Mouse (Mus musculus): ENCODE data around the gene Gm38394. TPM values are rescaled to one million over a fixed set of nuclear protein-coding genes. Genes with fewer than 3 reads are reported as not detected.
"Not testable (repeated sequence)": the region's sequence is repeated elsewhere in the genome, so short reads cannot be mapped to it uniquely, and the experiment has no call there.

Gm38394 gene
- polyA plus RNA-seq, 1 experiment from 2014 or later: 2.7 TPM

DNA sequence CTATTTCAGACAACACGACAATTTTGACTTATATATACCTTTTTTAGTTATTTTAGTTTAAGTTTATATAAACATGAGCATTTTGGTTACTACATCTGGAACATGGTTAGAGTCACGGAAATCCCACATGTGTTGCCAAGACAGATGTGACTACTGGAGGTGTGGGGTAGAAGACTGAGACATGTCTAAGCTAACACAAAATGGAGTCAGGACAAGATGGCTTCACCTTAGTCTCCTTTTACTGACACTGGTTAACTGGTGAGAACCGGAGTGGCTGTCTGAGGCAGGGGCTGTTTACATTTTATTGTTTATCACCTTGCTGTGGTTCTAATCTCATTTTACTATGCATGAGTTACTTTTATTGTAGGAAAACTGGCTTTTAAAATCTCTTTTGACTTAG is 7.5 kb upstream of the Gm38394 start:
- no peaks in the 10 kb centered on the region for H3K27me3 ChIP-seq (ENCODE audit: control insufficient read depth, insufficient read depth, low read length)
- WGBS: 83% methylated on average over 3 of the region's 3 CpGs
- H3K36me3 ChIP-seq (ENCODE audit: control insufficient read depth, insufficient read depth, low read length): no peaks in the 10 kb centered on the region
- ATAC-seq (ENCODE audit: low FRiP score, low TSS enrichment) (no peak), DNase-seq (ENCODE audit: low spot score) (no peak)
- TF ChIP-seq EP300 (optimal IDR thresholded peaks at IDR 0.05) (no peak), CTCF (IDR thresholded peaks at IDR 0.05; ENCODE audit: low read depth) (no peak)
- no peaks in the 10 kb centered on the region for H3K4me1 ChIP-seq (replicated peaks; ENCODE audit: control insufficient read depth, insufficient read depth)
- no peak overlapping the region for H3K4me3 ChIP-seq (ENCODE audit: low read depth, low read length)
- H3K27ac ChIP-seq (replicated peaks): no peak overlapping the region
- no peaks in the 10 kb centered on the region for H3K9me3 ChIP-seq (ENCODE audit: control insufficient read depth, low read length)
- no peak overlapping the region for H3K4me2 ChIP-seq (replicated peaks; ENCODE audit: low read depth)
- no peak overlapping the region for H3K9ac ChIP-seq (ENCODE audit: low read length)

GRCm38 (mm10) chr1:133667721-133668120 is 6.6 kb upstream of the Gm38394 start:
- no peak for DNase-seq (ENCODE audit: low spot score)
- Histone ChIP-seq H3K4me1 (replicated peaks; ENCODE audit: control insufficient read depth, insufficient read depth) (no peaks in the 10 kb centered on the region), H3K4me3 (ENCODE audit: low read depth, low read length) (no peak overlapping the region), H3K36me3 (ENCODE audit: control insufficient read depth, insufficient read depth, low read length) (no peaks in the 10 kb centered on the region), H3K9me3 (ENCODE audit: control insufficient read depth, low read length) (no peaks in the 10 kb centered on the region), H3K27me3 (ENCODE audit: control insufficient read depth, insufficient read depth, low read length) (no peaks in the 10 kb centered on the region), H3K27ac (replicated peaks) (no peak overlapping the region), H3K9ac (ENCODE audit: low read length) (no peak overlapping the region), H3K4me2 (replicated peaks; ENCODE audit: low read depth) (no peak overlapping the region)
- WGBS: 65% methylated on average over 7 of the region's 7 CpGs
- no peak for TF ChIP-seq EP300 (optimal IDR thresholded peaks at IDR 0.05)
- TF ChIP-seq CTCF (IDR thresholded peaks at IDR 0.05; ENCODE audit: low read depth): no peak
- ATAC-seq (ENCODE audit: low FRiP score, low TSS enrichment): no peak

DNA sequence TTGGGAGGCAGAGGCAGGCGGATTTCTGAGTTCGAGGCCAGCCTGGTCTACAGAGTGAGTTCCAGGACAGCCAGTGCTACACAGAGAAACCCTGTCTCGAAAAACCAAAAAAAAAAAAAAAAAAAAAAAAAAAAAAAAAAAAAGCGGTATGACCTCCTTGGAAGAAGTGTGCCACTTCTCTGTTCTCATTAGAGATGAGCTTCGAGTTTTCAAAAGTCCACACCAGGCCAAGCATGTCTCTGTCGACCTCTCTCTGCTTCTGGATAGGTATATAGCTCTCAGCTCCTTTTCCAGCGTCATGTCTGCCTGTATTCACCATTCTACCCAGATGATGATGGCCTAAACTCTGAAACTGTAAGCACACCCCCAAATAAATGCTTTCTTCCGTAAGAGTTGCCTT is 4.6 kb upstream of the Gm38394 start:
- not testable (repeated sequence) for H3K27me3 ChIP-seq (ENCODE audit: control insufficient read depth, insufficient read depth, low read length); H3K9me3 ChIP-seq (ENCODE audit: control insufficient read depth, low read length); H3K4me1 ChIP-seq (replicated peaks; ENCODE audit: control insufficient read depth, insufficient read depth); H3K9ac ChIP-seq (ENCODE audit: low read length); H3K27ac ChIP-seq (replicated peaks); H3K36me3 ChIP-seq (ENCODE audit: control insufficient read depth, insufficient read depth, low read length); ATAC-seq (ENCODE audit: low FRiP score, low TSS enrichment); DNase-seq (ENCODE audit: low spot score); H3K4me3 ChIP-seq (ENCODE audit: low read depth, low read length); H3K4me2 ChIP-seq (replicated peaks; ENCODE audit: low read depth)
- 86% methylated on average over 6 of the region's 8 CpGs for WGBS

GRCm38 (mm10) chr1:133664203-133664970 is 3.3 kb upstream of the Gm38394 start:
- no peak overlapping the region for H3K9ac ChIP-seq (ENCODE audit: low read length)
- H3K27ac ChIP-seq (replicated peaks): peak overlapping the region; percentile 56
- no peak overlapping the region for H3K4me3 ChIP-seq (ENCODE audit: low read depth, low read length)
- H3K4me2 ChIP-seq (replicated peaks; ENCODE audit: low read depth): no peak overlapping the region
- TF ChIP-seq EP300 (optimal IDR thresholded peaks at IDR 0.05) (no peak), CTCF (IDR thresholded peaks at IDR 0.05; ENCODE audit: low read depth) (no peak)
- no peaks in the 10 kb centered on the region for H3K9me3 ChIP-seq (ENCODE audit: control insufficient read depth, low read length)
- 0 out of 2 replicates have a peak, but pooled peaks cover 3% of the 10 kb centered on the region for H3K4me1 ChIP-seq (replicated peaks; ENCODE audit: control insufficient read depth, insufficient read depth)
- H3K27me3 ChIP-seq (ENCODE audit: control insufficient read depth, insufficient read depth, low read length): no peaks in the 10 kb centered on the region
- WGBS: 67% methylated on average over 11 of the region's 11 CpGs
- ATAC-seq (ENCODE audit: low FRiP score, low TSS enrichment): no peak
- DNase-seq (ENCODE audit: low spot score): no peak
- H3K36me3 ChIP-seq (ENCODE audit: control insufficient read depth, insufficient read depth, low read length): no peaks in the 10 kb centered on the region

- Histone ChIP-seq H3K27me3 (ENCODE audit: control insufficient read depth, insufficient read depth, low read length) (no peaks in the 10 kb centered on the region), H3K9ac (ENCODE audit: low read length) (no peak overlapping the region), H3K4me2 (replicated peaks; ENCODE audit: low read depth) (no peak overlapping the region), H3K9me3 (ENCODE audit: control insufficient read depth, low read length) (no peaks in the 10 kb centered on the region), H3K36me3 (ENCODE audit: control insufficient read depth, insufficient read depth, low read length) (peaks cover under 1% of the 10 kb centered on the region; the same call in 1 of the 2 replicates), H3K4me3 (ENCODE audit: low read depth, low read length) (no peak overlapping the region), H3K27ac (replicated peaks) (peak overlapping the region; percentile 20), H3K4me1 (replicated peaks; ENCODE audit: control insufficient read depth, insufficient read depth) (0 out of 2 replicates have a peak, but pooled peaks cover 3% of the 10 kb centered on the region)
- 34% methylated on average over 4 of the region's 4 CpGs for WGBS
- DNase-seq (ENCODE audit: low spot score) (no peak), ATAC-seq (ENCODE audit: low FRiP score, low TSS enrichment) (no peak)
- TF ChIP-seq EP300 (optimal IDR thresholded peaks at IDR 0.05) (no peak), CTCF (IDR thresholded peaks at IDR 0.05; ENCODE audit: low read depth) (no peak)
Observed at GRCm38 (mm10) chr1:133663427-133663826, 2.3 kb upstream of the Gm38394 start.

- H3K27ac ChIP-seq (replicated peaks): peak overlapping the region; percentile 20; the same call in 1 of the 2 replicates
- no peak for DNase-seq (ENCODE audit: low spot score)
- WGBS: 95% methylated on average over 7 of the region's 7 CpGs
Observed at GRCm38 (mm10) chr1:133662941-133663340, 1.8 kb upstream of the Gm38394 start.

More at GRCm38 (mm10) chr1:133662941-133663340, 1.8 kb upstream of the Gm38394 start:
- Histone ChIP-seq H3K36me3 (ENCODE audit: control insufficient read depth, insufficient read depth, low read length) (peaks cover 2% of the 10 kb centered on the region; the same call in 1 of the 2 replicates), H3K9me3 (ENCODE audit: control insufficient read depth, low read length) (no peaks in the 10 kb centered on the region), H3K4me1 (replicated peaks; ENCODE audit: control insufficient read depth, insufficient read depth) (0 out of 2 replicates have a peak, but pooled peaks cover 3% of the 10 kb centered on the region), H3K4me2 (replicated peaks; ENCODE audit: low read depth) (no peak overlapping the region), H3K27me3 (ENCODE audit: control insufficient read depth, insufficient read depth, low read length) (no peaks in the 10 kb centered on the region), H3K4me3 (ENCODE audit: low read depth, low read length) (no peak overlapping the region), H3K9ac (ENCODE audit: low read length) (no peak overlapping the region)
- no peak for TF ChIP-seq CTCF (IDR thresholded peaks at IDR 0.05; ENCODE audit: low read depth)
- TF ChIP-seq EP300 (optimal IDR thresholded peaks at IDR 0.05): no peak
- no peak for ATAC-seq (ENCODE audit: low FRiP score, low TSS enrichment)

Measured in stomach, postnatal 0 days (tissue).